Mouse (Mus musculus): ENCODE measurements around the gene Naa40.

Naa40 gene

GRCm38 (mm10) chr19:7178841-7179452 is 62.0 kb downstream of the Naa40 start:
- DNase-seq = no peak

DNA sequence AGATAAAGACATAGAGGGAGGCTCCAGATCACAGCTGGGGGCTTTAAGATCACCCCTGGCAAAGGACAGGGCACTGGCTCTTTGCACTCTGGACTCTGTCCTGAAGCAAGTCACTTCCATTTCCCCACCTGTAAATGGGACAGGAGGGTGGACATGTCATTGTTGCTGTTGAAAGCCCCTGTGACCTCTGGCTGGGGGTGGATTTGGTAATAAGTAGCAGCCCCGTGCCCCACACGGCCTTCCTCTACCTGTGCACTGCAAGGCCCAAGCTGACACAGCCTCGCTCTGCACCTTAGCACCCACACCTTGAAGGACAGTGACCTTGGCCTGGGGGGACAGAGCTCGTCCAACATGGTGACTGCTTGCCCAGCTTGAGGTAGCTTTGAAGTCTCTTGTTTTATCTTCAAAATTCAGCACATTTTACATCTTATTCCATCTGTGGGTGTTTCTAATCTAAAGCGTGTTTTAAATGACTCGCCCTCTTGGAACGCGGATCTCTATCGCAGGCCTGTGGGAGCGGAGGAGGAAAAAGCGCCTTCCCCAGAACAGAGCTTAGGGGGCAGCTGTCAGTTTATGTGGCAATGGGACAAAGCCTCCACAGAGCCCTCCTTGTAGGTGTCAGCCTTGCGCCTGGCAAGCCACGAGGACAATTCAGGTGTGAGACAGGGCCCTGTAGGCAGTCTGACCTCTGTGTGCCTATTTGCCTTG is 63.0 kb downstream of the Naa40 start:
- DNase-seq = no peak

- DNase-seq = no peak
Observed at GRCm38 (mm10) chr19:7176041-7176696, 64.8 kb downstream of the Naa40 start.
